23 mouse cellular contexts compared by ENCODE assay signal in genomic region chr17:31872826-31873165, GRCm38 (mm10). TPM values are rescaled to one million over a fixed set of nuclear protein-coding genes. Genes with fewer than 3 reads are reported as not detected.
A peak's percentile ranks its signal among the peaks of the same experiment; 100 is the strongest.
DNase-seq lines count a peak whose midpoint lies in the region; ATAC-seq and TF ChIP-seq lines count a peak whose summit lies in the region.
"Had no signal": no experiment of that assay in that cellular context is flagged by ENCODE, and none has a peak within 500 bp of the region (broad histone marks: within the 10 kb centered on the region; RNA-seq: fewer than 3 reads in every experiment).

No protein-coding gene starts in this region.

- H3K9ac ChIP-seq in liver, postnatal 0 days (replicated peaks), result no peak overlapping the region
- H3K9ac ChIP-seq: embryonic facial prominence, embryonic 12.5 days; forebrain, embryonic 13.5 days; heart, embryonic 12.5 days; hindbrain, embryonic 14.5 days; limb, embryonic 15.5 days; liver, embryonic 15.5 days; midbrain, embryonic 12.5 days had no signal

- peaks cover 56% of the 10 kb centered on the region for H3K4me1 ChIP-seq in liver, postnatal 0 days (ENCODE audit: insufficient read depth)

- peak; percentile 1 for DNase-seq in gastrocnemius, postnatal 14 days
- DNase-seq in gastrocnemius, adult 8-10 months (ENCODE audit: low spot score in 2 of 2), result no peak
- no peak for DNase-seq in liver, postnatal 0 days
- no peak for DNase-seq in liver
- DNase-seq in urinary bladder, postnatal 14 days (ENCODE audit: low spot score), result peak; percentile 2
- no peak for DNase-seq in urinary bladder, adult 18-20 months (ENCODE audit: low spot score in 2 of 2)
- no peak for DNase-seq in layer of hippocampus, adult 11-12 months (ENCODE audit: low spot score)
- DNase-seq: cerebellum, adult 18-20 months; heart, postnatal 14 days; kidney, adult 2 months; left cerebral cortex, postnatal 4 days; thymus, postnatal 14 days had no signal

- H3K36me3 ChIP-seq in liver, postnatal 0 days (replicated peaks; ENCODE audit: insufficient read depth, low read length), result no peaks in the 10 kb centered on the region
- H3K36me3 ChIP-seq: embryonic facial prominence, embryonic 12.5 days; G1E; heart, embryonic 12.5 days; limb, embryonic 15.5 days; liver, embryonic 15.5 days; midbrain, embryonic 12.5 days had no signal

- no peaks in the 10 kb centered on the region for H3K27me3 ChIP-seq in liver, postnatal 0 days (ENCODE audit: insufficient read depth, low read length)
- H3K27me3 ChIP-seq: embryonic facial prominence, embryonic 12.5 days; forebrain, embryonic 13.5 days; heart, embryonic 12.5 days; limb, embryonic 15.5 days; liver, embryonic 15.5 days; midbrain, embryonic 12.5 days; Patski had no signal

- no peak for TF ChIP-seq CTCF in liver, postnatal 0 days (IDR thresholded peaks at IDR 0.05; ENCODE audit: low read depth)

- ATAC-seq in liver, postnatal 0 days, result no peak
- ATAC-seq: forebrain, embryonic 13.5 days; Patski had no signal

- TF ChIP-seq EP300 in liver, postnatal 0 days (IDR thresholded peaks at IDR 0.05; ENCODE audit: low read depth), result no peak

- 60% methylated on average over 7 of the region's 7 CpGs for WGBS in liver, postnatal 0 days (ENCODE audit: insufficient replicate concordance)

- intact Hi-C loops in gastrocnemius, postnatal 14 days (cut with DNase I; ENCODE audit: low total_unique reads), result no loop called here

- H3K4me2 ChIP-seq in liver, postnatal 0 days (ENCODE audit: low read depth, low read length), result no peak overlapping the region
- H3K4me2 ChIP-seq: embryonic facial prominence, embryonic 12.5 days; forebrain, embryonic 13.5 days; heart, embryonic 12.5 days; hindbrain, embryonic 14.5 days; limb, embryonic 15.5 days; liver, embryonic 15.5 days; midbrain, embryonic 12.5 days had no signal

- peak overlapping the region; percentile 96 for H3K27ac ChIP-seq in liver, postnatal 0 days (ENCODE audit: low read depth)
- H3K27ac ChIP-seq: embryonic facial prominence, embryonic 12.5 days; forebrain, embryonic 13.5 days; hindbrain, embryonic 14.5 days; kidney, postnatal 0 days; limb, embryonic 15.5 days; midbrain, embryonic 12.5 days had no signal

- H3K9me3 ChIP-seq in liver, postnatal 0 days (ENCODE audit: low read length), result no peaks in the 10 kb centered on the region
- H3K9me3 ChIP-seq: embryonic facial prominence, embryonic 12.5 days; forebrain, embryonic 13.5 days; G1E; heart, embryonic 12.5 days; limb, embryonic 15.5 days; liver, embryonic 15.5 days; midbrain, embryonic 12.5 days had no signal

- no peak overlapping the region for H3K4me3 ChIP-seq in liver, postnatal 0 days (ENCODE audit: low read depth, low read length)
- H3K4me3 ChIP-seq: embryonic facial prominence, embryonic 12.5 days; erythroblast, embryonic 14.5 days; forebrain, embryonic 13.5 days; heart, embryonic 12.5 days; limb, embryonic 15.5 days; liver, embryonic 15.5 days; midbrain, embryonic 12.5 days had no signal

RNA-seq across cellular contexts. Expression of gene Sik1, which starts 17.2 kb away (rescaled TPM):
- total RNA-seq in gastrocnemius, postnatal 14 days (2021), result 10 to 100 TPM; 18.1 to 18.6 TPM
- 10 to 100 TPM in 2 of 4 experiments, 1 to 10 TPM in 2; 7.8 to 22.8 (median 13.9) TPM for total RNA-seq in gastrocnemius, adult 8-10 months (2022)
- 7.8 and 8.1 TPM in 2 replicates for polyA plus RNA-seq in liver, postnatal 0 days (2015; fragmentation: Nextera tagmentation; extraction: Ambion mirVana)

Comparison
In these comparisons a context has a peak if more than half of its experiments do, and no peak if none do; other contexts are left out.
1. DNase-seq: peak in gastrocnemius, postnatal 14 days (single experiment) and urinary bladder, postnatal 14 days (single experiment); none in gastrocnemius, adult 8-10 months (0 of 2), liver, postnatal 0 days (single experiment), liver (single experiment), urinary bladder, adult 18-20 months (0 of 2) and layer of hippocampus, adult 11-12 months (single experiment).